ENCODE assay signal across 33 mouse cellular contexts in genomic region chr11:78851871-78852265, GRCm38 (mm10). TPM values are rescaled to one million over a fixed set of nuclear protein-coding genes. Genes with fewer than 3 reads are reported as not detected.
A peak's percentile ranks its signal among the peaks of the same experiment; 100 is the strongest.
DNase-seq lines count a peak whose midpoint lies in the region; ATAC-seq and TF ChIP-seq lines count a peak whose summit lies in the region.
"Had no signal": no experiment of that assay in that cellular context is flagged by ENCODE, and none has a peak within 500 bp of the region (broad histone marks: within the 10 kb centered on the region; RNA-seq: fewer than 3 reads in every experiment).

No protein-coding gene starts in this region.

- H3K9ac ChIP-seq in heart, postnatal 0 days (replicated peaks; ENCODE audit: low read depth, low read length), result no peak overlapping the region
- H3K9ac ChIP-seq: embryonic facial prominence, embryonic 12.5 days; heart, embryonic 12.5 days; hindbrain, embryonic 14.5 days; liver, embryonic 14.5 days; neural tube, embryonic 12.5 days had no signal

- no peaks in the 10 kb centered on the region for H3K4me1 ChIP-seq in heart, postnatal 0 days (ENCODE audit: control insufficient read depth, insufficient read depth)
- H3K4me1 ChIP-seq in embryonic facial prominence, embryonic 10.5 days, result peaks cover 21% of the 10 kb centered on the region
- H3K4me1 ChIP-seq: embryonic facial prominence, embryonic 12.5 days; heart, embryonic 12.5 days; neural tube, embryonic 12.5 days had no signal

- no peak for DNase-seq in heart, postnatal 0 days (ENCODE audit: low spot score)
- DNase-seq in heart, postnatal 4 days, result no peak
- no peak for DNase-seq in embryonic facial prominence, embryonic 10.5 days (ENCODE audit: low spot score)
- peak; percentile 93 for DNase-seq in thymus, postnatal 0 days (ENCODE audit: low spot score)
- DNase-seq in thymus, postnatal 4 days, result peak; percentile 59
- DNase-seq in left cerebral cortex, adult 9 months (ENCODE audit: low spot score in 2 of 2), result no peak
- DNase-seq: adrenal gland, adult 2 months; adrenal gland, postnatal 36 days; cerebellum, adult 18-20 months; cerebellum, postnatal 14 days; gastrocnemius, adult 2 months; gastrocnemius, postnatal 36 days; heart, adult 18-20 months; heart, postnatal 36 days; kidney, adult 8-10 months; kidney, postnatal 4 days; liver; lung, adult 2 months; lung, postnatal 10 days; right cerebral cortex, postnatal 4 days had no signal

- no peaks in the 10 kb centered on the region for H3K9me3 ChIP-seq in heart, postnatal 0 days (replicated peaks; ENCODE audit: control insufficient read depth, low read length)
- no peaks in the 10 kb centered on the region for H3K9me3 ChIP-seq in embryonic facial prominence, embryonic 10.5 days
- H3K9me3 ChIP-seq: embryonic facial prominence, embryonic 12.5 days; heart, embryonic 12.5 days; neural tube, embryonic 12.5 days had no signal

- 57% methylated on average over 6 of the region's 6 CpGs for WGBS in heart, postnatal 0 days
- 57% methylated on average over 6 of the region's 6 CpGs for WGBS in embryonic facial prominence, embryonic 10.5 days

- peak overlapping the region; percentile 59; the same call in 1 of the 2 replicates for H3K27ac ChIP-seq in heart, postnatal 0 days (ENCODE audit: low read depth)
- peak overlapping the region; percentile 32; the same call in 1 of the 2 replicates for H3K27ac ChIP-seq in embryonic facial prominence, embryonic 10.5 days (replicated peaks)
- H3K27ac ChIP-seq: embryonic facial prominence, embryonic 12.5 days; gastrocnemius, adult 2 months; hindbrain, embryonic 14.5 days; kidney, postnatal 0 days; liver, embryonic 14.5 days; macrophage; neural tube, embryonic 12.5 days had no signal

- no peak overlapping the region for H3K4me3 ChIP-seq in heart, postnatal 0 days (ENCODE audit: low read depth, low read length)
- H3K4me3 ChIP-seq in embryonic facial prominence, embryonic 10.5 days, result no peak overlapping the region
- H3K4me3 ChIP-seq: embryonic facial prominence, embryonic 12.5 days; gastrocnemius, adult 2 months; heart, embryonic 12.5 days; myocyte; neural tube, embryonic 12.5 days had no signal

- H3K27me3 ChIP-seq in heart, postnatal 0 days (ENCODE audit: control insufficient read depth, insufficient read depth, low read length), result no peaks in the 10 kb centered on the region
- H3K27me3 ChIP-seq in embryonic facial prominence, embryonic 10.5 days (replicated peaks; ENCODE audit: low read depth, poor library complexity, severe bottlenecking), result 0 out of 2 replicates have a peak, but pooled peaks cover 6% of the 10 kb centered on the region
- H3K27me3 ChIP-seq: embryonic facial prominence, embryonic 12.5 days; heart, embryonic 12.5 days; neural tube, embryonic 12.5 days had no signal

- no peak for ATAC-seq in heart, postnatal 0 days (ENCODE audit: insufficient read depth, low read depth)
- no peak for ATAC-seq in megakaryocyte, adult 5-6 weeks (ENCODE audit: poor library complexity, severe bottlenecking)
- ATAC-seq: activated CD4-positive, CD25-positive, alpha-beta regulatory T cell, adult 4 months; CD4-positive, CD25-positive, alpha-beta regulatory T cell, adult 4 months; forebrain, embryonic 16.5 days had no signal

- H3K36me3 ChIP-seq in heart, postnatal 0 days (replicated peaks; ENCODE audit: control insufficient read depth, insufficient read depth, low read length), result no peaks in the 10 kb centered on the region
- no peaks in the 10 kb centered on the region for H3K36me3 ChIP-seq in embryonic facial prominence, embryonic 10.5 days (replicated peaks)
- H3K36me3 ChIP-seq: embryonic facial prominence, embryonic 12.5 days; heart, embryonic 12.5 days; neural tube, embryonic 12.5 days had no signal

- no peak for TF ChIP-seq CTCF in heart, postnatal 0 days (IDR thresholded peaks at IDR 0.05; ENCODE audit: low read depth)

- H3K4me2 ChIP-seq in heart, postnatal 0 days (ENCODE audit: low read depth, low read length), result no peak overlapping the region
- H3K4me2 ChIP-seq: embryonic facial prominence, embryonic 12.5 days; heart, embryonic 12.5 days; hindbrain, embryonic 14.5 days; midbrain, embryonic 11.5 days; neural tube, embryonic 12.5 days had no signal

- TF ChIP-seq EP300 in heart, postnatal 0 days (IDR thresholded peaks at IDR 0.05; ENCODE audit: low read depth), result no peak

RNA-seq across cellular contexts. Expression of gene Lyrm9, which starts 25.5 kb away (rescaled TPM):
- total RNA-seq in heart, postnatal 0 days (2014; rRNA removed; ENCODE audit: low replicate concordance), result 6.9 TPM in 2 replicates
- polyA plus RNA-seq in heart, postnatal 0 days (2015; fragmentation: Nextera tagmentation; extraction: Ambion mirVana), result 47.0 and 51.7 TPM in 2 replicates
- 10 to 100 TPM; 33.0 to 34.3 TPM for total RNA-seq in heart, postnatal 4 days (2021)
- 18.9 and 24.5 TPM in 2 replicates for polyA plus RNA-seq in embryonic facial prominence, embryonic 10.5 days (2016; fragmentation: Nextera tagmentation; extraction: Ambion mirVana)
- 28.4 and 31.0 TPM in 2 replicates for polyA plus RNA-seq in thymus, postnatal 0 days (2015; fragmentation: Nextera tagmentation; extraction: Ambion mirVana)
- total RNA-seq in megakaryocyte, adult 5-6 weeks (2015), result 1.4 and 6.4 TPM in 2 replicates
- 29.1 and 31.6 TPM in 2 replicates for total RNA-seq in megakaryocyte, adult 5-6 weeks (2017)

Comparison
In these comparisons a context has a peak if more than half of its experiments do, and no peak if none do; other contexts are left out.
1. DNase-seq: peak in thymus, postnatal 0 days (single experiment) and thymus, postnatal 4 days (single experiment); none in heart, postnatal 0 days (single experiment), heart, postnatal 4 days (single experiment), embryonic facial prominence, embryonic 10.5 days (single experiment) and left cerebral cortex, adult 9 months (0 of 2).